Mouse (Mus musculus) embryonic facial prominence, embryonic 13.5 days (tissue): Measurements from ENCODE around the gene Wdr89. TPM values are rescaled to one million over a fixed set of nuclear protein-coding genes. Genes with fewer than 3 reads are reported as not detected.
A peak's percentile ranks its signal among the peaks of the same experiment; 100 is the strongest.
"Not testable (repeated sequence)": the region's sequence is repeated elsewhere in the genome, so short reads cannot be mapped to it uniquely, and the experiment has no call there.

Experiments
- ATAC-seq: fragments of 200-750 bp; cut with Nextera tagmentation; 2 replicates; pipeline ENCODE4 v1.8.0; 2017; ENCODE audit warnings: low read depth; ENCODE audit not compliant: insufficient number of reproducible peaks, insufficient read depth, low FRiP score, low TSS enrichment
- H3K27ac ChIP-seq: fragments of 300-500 bp; sonication (generic); 2 replicates; pipeline ENCODE4 v1.5.1; 2015; ENCODE audit warnings: moderate library complexity, mild to moderate bottlenecking, inconsistent platforms
- H3K27me3 ChIP-seq: fragments of 300-500 bp; sonication (generic); 2 replicates; pipeline ENCODE4 v1.6.1; 2015; ENCODE audit warnings: mild to moderate bottlenecking, inconsistent platforms
- H3K36me3 ChIP-seq: fragments of 300-500 bp; sonication (generic); 2 replicates; pipeline ENCODE4 v1.6.1; 2015; ENCODE audit warnings: mild to moderate bottlenecking, inconsistent platforms
- H3K4me1 ChIP-seq: fragments of 300-500 bp; sonication (generic); 2 replicates; pipeline ENCODE4 v1.6.1; 2015; ENCODE audit warnings: inconsistent platforms
- H3K4me2 ChIP-seq: fragments of 300-500 bp; sonication (generic); 2 replicates; pipeline ENCODE4 v1.6.1; 2015; ENCODE audit warnings: moderate library complexity, mild to moderate bottlenecking, inconsistent platforms
- H3K4me3 ChIP-seq: fragments of 300-500 bp; sonication (generic); 2 replicates; pipeline ENCODE4 v1.5.1; 2015; ENCODE audit warnings: mild to moderate bottlenecking, inconsistent platforms
- H3K9ac ChIP-seq: fragments of 300-500 bp; sonication (generic); 2 replicates; pipeline ENCODE4 v1.6.1; 2015; ENCODE audit warnings: mild to moderate bottlenecking, inconsistent platforms
- H3K9me3 ChIP-seq: fragments of 300-500 bp; sonication (generic); 2 replicates; pipeline ENCODE4 v1.6.1; 2016; ENCODE audit warnings: inconsistent platforms
- whole genome bisulfite sequencing: fragments of 180-500 bp; shearing (Covaris S2); methylation state at CpG from one replicate; pipeline ENCODE4 v1.1.7; 2015; ENCODE audit warnings: mixed read lengths; 5-methylcytosine and 5-hydroxymethylcytosine counted together
- polyA plus RNA-seq: library from polyadenylated mRNA; unstranded; fragments of >200 nt; fragmentation: Nextera tagmentation; extraction: Ambion mirVana; gene quantifications from 2 replicates; pipeline ENCODE4 v1.2.1, GENCODE M21; 2015

The Wdr89 gene
- polyA plus RNA-seq, 1 experiment from 2014 or later, result 13.7 TPM

DNA sequence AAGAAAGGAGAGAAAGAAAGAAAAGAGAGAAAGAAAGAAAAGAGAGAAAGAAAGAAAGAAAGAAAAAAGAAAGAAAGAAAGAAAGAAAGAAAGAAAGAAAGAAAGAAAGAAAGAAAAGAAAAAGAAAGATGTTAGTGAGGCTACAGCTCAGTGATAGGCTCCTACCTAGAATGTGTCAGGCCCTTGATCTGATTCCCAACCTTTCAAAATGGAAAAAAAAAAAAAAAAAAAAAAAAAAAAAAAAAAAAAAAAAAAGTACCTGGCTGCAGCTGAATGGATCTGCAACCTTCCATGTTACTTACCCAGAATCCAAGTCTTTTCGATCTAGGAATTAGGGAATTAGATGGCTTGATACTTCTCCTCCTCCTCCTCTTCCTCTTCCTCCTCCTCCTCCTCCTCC is 26.5 kb upstream of the Wdr89 start:
- WGBS, result 93% methylated on average over 1 of the region's 1 CpGs
- H3K27ac ChIP-seq, H3K4me2 ChIP-seq, H3K4me1 ChIP-seq, H3K4me3 ChIP-seq, H3K9me3 ChIP-seq, H3K36me3 ChIP-seq, H3K9ac ChIP-seq, H3K27me3 ChIP-seq, ATAC-seq: not testable (repeated sequence)

DNA sequence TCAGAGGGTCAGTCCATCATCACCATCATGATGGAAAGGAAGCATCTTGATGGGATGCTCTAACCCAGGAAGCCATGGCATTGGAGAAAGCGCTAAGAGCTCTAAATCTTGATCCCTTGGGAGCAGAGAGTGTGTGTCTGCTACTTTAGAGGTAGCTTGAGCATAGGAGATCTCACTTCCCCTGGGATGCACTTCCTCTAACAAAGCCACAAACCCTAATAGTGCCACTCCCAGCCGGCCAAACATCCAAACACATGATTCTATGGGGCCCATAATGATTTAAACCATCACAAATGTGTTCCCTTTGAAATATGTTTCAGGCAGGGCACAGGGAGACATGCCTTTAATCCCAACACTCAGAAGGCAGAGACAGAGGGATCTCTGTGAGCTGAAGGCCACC is 19.7 kb upstream of the Wdr89 start:
- Histone ChIP-seq H3K4me3 (no peak overlapping the region), H3K27ac (no peak overlapping the region), H3K4me2 (no peak overlapping the region), H3K9me3 (no peaks in the 10 kb centered on the region), H3K36me3 (no peaks in the 10 kb centered on the region), H3K27me3 (no peaks in the 10 kb centered on the region), H3K9ac (no peak overlapping the region), H3K4me1 (no peaks in the 10 kb centered on the region)
- 86% methylated on average over 2 of the region's 2 CpGs for WGBS
- no peak for ATAC-seq

DNA sequence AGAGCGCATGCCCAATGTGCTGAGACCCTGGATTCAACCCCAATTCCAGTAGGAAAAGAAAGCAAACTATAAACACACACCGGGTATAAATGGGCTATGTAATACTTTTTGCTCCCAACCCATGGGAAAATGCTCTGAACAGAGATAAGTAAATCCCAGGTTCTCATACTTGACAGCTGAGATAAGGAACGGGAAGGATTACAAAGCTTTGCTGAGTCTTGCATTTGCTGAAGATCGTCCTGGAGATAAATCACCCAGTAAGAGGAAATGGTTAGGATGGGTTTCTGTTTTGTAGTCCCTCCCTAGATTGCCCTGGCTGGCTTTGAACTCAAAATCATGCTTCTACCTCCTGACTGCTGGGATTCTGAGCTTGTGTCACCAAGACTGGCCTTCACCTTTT is 18.0 kb upstream of the Wdr89 start:
- Histone ChIP-seq H3K36me3 (no peaks in the 10 kb centered on the region), H3K9ac (no peak overlapping the region), H3K27me3 (no peaks in the 10 kb centered on the region), H3K27ac (no peak overlapping the region), H3K4me3 (no peak overlapping the region), H3K4me1 (no peaks in the 10 kb centered on the region), H3K9me3 (no peaks in the 10 kb centered on the region), H3K4me2 (no peak overlapping the region)
- WGBS, result 68% methylated on average over 4 of the region's 4 CpGs
- no peak for ATAC-seq

DNA sequence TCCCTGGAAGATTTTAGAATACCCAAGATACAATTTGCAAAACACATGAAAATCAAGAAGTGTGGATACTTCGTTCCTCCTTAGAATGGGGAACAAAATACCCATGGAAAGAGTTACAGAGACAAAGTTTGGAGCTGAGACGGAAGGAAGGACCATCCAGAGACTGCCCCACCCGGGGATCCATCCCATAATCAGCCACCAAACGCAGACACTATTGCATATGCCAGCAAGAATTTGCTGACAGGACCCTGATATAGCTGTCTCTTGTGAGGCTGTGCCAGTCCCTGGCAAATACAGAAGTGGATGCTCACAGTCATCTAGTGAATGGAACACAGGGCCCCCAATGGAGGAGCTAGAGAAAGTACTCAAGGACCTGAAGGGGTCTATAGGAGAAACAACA is 14.7 kb upstream of the Wdr89 start:
- not testable (repeated sequence) for H3K27ac ChIP-seq, H3K9me3 ChIP-seq, H3K9ac ChIP-seq, ATAC-seq, H3K4me1 ChIP-seq, H3K4me2 ChIP-seq, H3K36me3 ChIP-seq, H3K4me3 ChIP-seq, H3K27me3 ChIP-seq
- 80% methylated on average over 4 of the region's 4 CpGs for WGBS

DNA sequence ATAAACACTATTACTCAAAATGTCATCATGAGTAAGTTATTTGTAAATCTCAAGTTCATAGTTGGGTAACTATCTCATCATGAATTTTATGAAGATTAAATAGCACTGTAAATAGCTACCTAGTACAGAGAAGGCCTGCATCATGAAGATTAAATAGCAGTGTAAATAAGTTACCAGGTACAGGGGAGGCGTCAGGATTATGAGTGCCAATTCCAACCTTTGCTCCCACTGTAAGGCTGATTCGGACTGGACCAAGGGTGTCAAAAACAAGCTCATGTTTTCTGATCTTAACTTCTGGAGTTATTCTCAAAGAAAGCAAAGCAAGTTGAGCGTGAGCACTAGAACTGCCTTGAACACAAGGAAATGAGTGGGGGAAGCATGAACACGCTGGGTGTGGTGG is 14.3 kb upstream of the Wdr89 start:
- no peak overlapping the region for H3K4me2 ChIP-seq
- ATAC-seq, result no peak
- H3K9me3 ChIP-seq, result no peaks in the 10 kb centered on the region
- no peak overlapping the region for H3K9ac ChIP-seq
- no peaks in the 10 kb centered on the region for H3K36me3 ChIP-seq
- 90% methylated on average over 4 of the region's 4 CpGs for WGBS
- no peaks in the 10 kb centered on the region for H3K27me3 ChIP-seq
- no peak overlapping the region for H3K4me3 ChIP-seq
- no peaks in the 10 kb centered on the region for H3K4me1 ChIP-seq
- no peak overlapping the region for H3K27ac ChIP-seq

DNA sequence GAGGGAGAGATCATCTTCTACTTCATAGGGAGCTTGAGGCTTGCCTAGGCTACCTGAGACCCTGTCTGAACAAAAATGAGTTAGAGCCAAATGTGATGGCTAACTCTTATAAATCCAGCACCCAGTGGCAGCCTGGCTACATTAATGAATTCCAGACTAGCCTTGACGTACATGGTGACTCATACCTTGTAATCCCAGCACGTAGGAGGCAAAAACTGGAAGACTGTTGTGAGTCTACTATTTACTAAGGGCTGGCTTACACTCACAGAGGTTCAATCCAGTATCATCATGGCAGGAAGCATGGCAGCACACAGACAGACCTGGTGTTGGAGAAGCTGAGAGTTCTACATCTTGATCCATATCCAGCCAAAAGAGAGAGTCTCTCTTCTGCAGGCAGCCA is 13.5 kb upstream of the Wdr89 start:
- no peak for ATAC-seq
- Histone ChIP-seq H3K27ac (no peak overlapping the region), H3K27me3 (no peaks in the 10 kb centered on the region), H3K36me3 (no peaks in the 10 kb centered on the region), H3K4me2 (no peak overlapping the region), H3K9ac (no peak overlapping the region), H3K9me3 (no peaks in the 10 kb centered on the region), H3K4me3 (no peak overlapping the region), H3K4me1 (no peaks in the 10 kb centered on the region)
- WGBS, result 51% methylated on average over 2 of the region's 2 CpGs

DNA sequence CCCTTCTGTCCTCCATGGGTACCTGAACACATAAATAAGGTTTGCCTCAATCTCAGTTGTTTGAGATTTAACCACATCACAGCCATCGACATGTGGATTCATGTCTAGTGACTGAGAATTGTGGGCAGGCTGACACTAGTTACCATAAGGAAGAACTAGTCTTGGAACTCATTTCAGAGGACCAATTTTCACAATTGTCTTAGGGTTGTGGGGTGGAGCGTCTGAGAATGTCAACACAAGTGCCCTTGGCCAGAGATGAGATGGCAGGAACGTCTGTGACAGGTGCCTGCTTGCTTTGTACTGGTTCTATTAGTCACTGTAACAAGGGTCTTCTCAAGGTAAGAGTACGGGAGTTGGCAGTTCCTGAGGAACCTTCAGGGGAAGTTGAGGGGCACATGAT is 11.8 kb upstream of the Wdr89 start:
- Histone ChIP-seq H3K4me2 (no peak overlapping the region), H3K27ac (no peak overlapping the region), H3K9me3 (no peaks in the 10 kb centered on the region), H3K9ac (no peak overlapping the region), H3K4me3 (no peak overlapping the region), H3K36me3 (no peaks in the 10 kb centered on the region), H3K27me3 (no peaks in the 10 kb centered on the region), H3K4me1 (no peaks in the 10 kb centered on the region)
- no peak for ATAC-seq
- 79% methylated on average over 4 of the region's 4 CpGs for WGBS

DNA sequence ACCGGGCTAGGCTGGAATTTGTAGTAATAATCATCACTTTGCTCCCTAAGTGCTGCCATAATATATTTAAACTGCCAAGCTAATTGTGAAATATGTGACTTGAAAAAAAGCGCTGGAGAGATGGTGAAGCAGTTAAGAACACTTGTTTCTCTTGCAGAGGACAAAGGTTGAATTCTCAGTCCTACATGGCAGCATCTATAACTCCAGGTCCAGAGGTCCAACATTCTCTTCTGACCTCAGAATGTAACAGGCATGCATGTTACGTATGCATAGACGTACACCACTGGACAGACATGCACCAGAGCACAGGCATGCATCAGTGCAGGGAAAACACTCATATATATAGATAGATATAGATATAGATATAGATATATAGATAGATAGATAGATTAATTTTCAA is 9.1 kb upstream of the Wdr89 start:
- Histone ChIP-seq H3K4me1 (no peaks in the 10 kb centered on the region), H3K4me3 (no peak overlapping the region), H3K9me3 (no peaks in the 10 kb centered on the region), H3K9ac (no peak overlapping the region), H3K4me2 (no peak overlapping the region), H3K36me3 (no peaks in the 10 kb centered on the region), H3K27ac (no peak overlapping the region), H3K27me3 (no peaks in the 10 kb centered on the region)
- WGBS, result 91% methylated on average over 4 of the region's 4 CpGs
- no peak for ATAC-seq

DNA sequence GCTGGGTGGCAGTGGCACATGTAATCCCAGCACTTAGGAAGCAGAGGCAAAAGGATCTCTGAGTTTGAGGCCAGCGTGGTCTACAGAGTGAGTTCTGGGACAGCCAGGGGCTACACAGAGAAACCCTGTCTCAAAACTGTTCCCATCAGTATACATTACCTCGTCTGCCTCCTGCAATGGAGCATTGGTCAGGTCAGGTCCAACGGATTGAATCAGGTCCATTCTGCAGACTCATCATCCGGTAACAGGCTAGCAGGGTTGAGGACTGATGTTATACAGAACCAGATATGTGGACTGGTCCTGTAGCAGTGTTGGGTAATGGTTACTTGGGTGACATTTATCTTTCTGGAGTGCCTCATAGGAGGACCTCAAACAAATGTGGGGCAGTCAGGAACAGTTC is 3.3 kb upstream of the Wdr89 start:
- peaks cover 14% of the 10 kb centered on the region for H3K4me1 ChIP-seq
- no peak overlapping the region for H3K27ac ChIP-seq
- WGBS, result 95% methylated on average over 4 of the region's 4 CpGs
- no peaks in the 10 kb centered on the region for H3K9me3 ChIP-seq
- H3K4me3 ChIP-seq, result no peak overlapping the region
- H3K36me3 ChIP-seq, result no peaks in the 10 kb centered on the region
- no peak overlapping the region for H3K4me2 ChIP-seq
- no peak overlapping the region for H3K9ac ChIP-seq
- ATAC-seq, result no peak
- H3K27me3 ChIP-seq, result no peaks in the 10 kb centered on the region

DNA sequence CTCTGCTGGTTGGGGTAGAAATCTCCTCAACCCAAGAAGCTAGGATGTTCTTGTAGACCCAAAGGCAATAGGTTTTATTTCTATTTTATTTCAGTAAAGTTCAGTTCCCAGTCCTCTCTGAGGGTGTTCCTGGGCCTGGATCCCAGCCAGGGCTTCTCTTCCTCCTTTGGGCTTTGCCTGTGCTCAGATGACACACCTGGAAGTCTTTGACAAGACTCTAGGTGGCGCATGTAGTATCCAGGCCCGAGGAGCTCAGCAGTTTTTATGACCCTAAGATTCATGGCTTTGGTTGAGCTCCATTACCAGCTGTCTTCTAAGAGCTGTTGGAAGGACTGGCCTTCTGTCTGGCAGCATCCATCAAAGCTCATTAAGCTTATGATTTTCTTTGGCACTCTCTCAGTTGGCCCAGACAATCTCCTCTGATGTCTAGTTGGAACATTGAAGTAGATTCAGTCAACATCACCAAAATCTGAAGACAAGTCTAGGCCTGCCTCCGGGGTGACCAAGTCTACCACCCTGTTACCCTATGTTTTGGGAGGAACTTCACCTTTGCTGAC is 2.5 kb upstream of the Wdr89 start:
- H3K9me3 ChIP-seq, result no peaks in the 10 kb centered on the region
- ATAC-seq, result no peak
- H3K27me3 ChIP-seq, result no peaks in the 10 kb centered on the region
- no peaks in the 10 kb centered on the region for H3K36me3 ChIP-seq
- 78% methylated on average over 3 of the region's 3 CpGs for WGBS
- peaks cover 14% of the 10 kb centered on the region for H3K4me1 ChIP-seq
- H3K9ac ChIP-seq, result no peak overlapping the region
- no peak overlapping the region for H3K4me2 ChIP-seq
- no peak overlapping the region for H3K4me3 ChIP-seq
- no peak overlapping the region for H3K27ac ChIP-seq

DNA sequence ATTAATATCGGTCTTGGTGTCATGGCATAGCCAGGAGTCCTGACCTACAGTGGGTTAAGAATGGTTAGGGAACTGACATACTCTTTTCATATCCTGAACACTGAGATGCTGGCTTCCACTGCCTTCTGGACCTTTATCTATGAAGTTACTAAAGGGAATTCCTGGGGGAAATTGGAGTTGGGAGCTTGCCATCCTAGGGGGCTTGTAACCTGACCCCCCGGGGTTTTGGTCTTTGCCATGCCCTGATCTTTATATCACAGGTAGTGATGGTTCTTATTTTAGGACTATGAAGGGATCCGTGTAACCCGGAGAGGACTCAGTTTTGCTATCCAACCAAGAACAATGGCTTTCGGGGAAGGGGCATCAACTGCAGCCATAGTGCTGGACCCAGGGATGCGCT is 1.3 kb upstream of the Wdr89 start:
- peaks cover 14% of the 10 kb centered on the region for H3K4me1 ChIP-seq
- H3K4me3 ChIP-seq, result peak overlapping the region; percentile 66
- WGBS, result 89% methylated on average over 6 of the region's 6 CpGs
- H3K27me3 ChIP-seq, result no peaks in the 10 kb centered on the region
- peak overlapping the region; percentile 73; the same call in 1 of the 2 replicates for H3K9ac ChIP-seq
- no peak overlapping the region for H3K27ac ChIP-seq
- ATAC-seq, result no peak
- H3K4me2 ChIP-seq, result peak overlapping the region; percentile 74
- no peaks in the 10 kb centered on the region for H3K36me3 ChIP-seq
- H3K9me3 ChIP-seq, result no peaks in the 10 kb centered on the region

GRCm38 (mm10) chr12:75668916-75669257 is 450 bp downstream of the Wdr89 start:
- Histone ChIP-seq H3K4me3 (peak overlapping the region; percentile 66), H3K27me3 (no peaks in the 10 kb centered on the region), H3K27ac (peak overlapping the region; percentile 86), H3K36me3 (no peaks in the 10 kb centered on the region), H3K9me3 (no peaks in the 10 kb centered on the region), H3K4me1 (peaks cover 14% of the 10 kb centered on the region), H3K4me2 (peak overlapping the region; percentile 80), H3K9ac (peak overlapping the region; percentile 80)
- ATAC-seq, result peak; percentile 8; the same call in 1 of the 2 replicates
- under 1% methylated on average over 9 of the region's 9 CpGs for WGBS

DNA sequence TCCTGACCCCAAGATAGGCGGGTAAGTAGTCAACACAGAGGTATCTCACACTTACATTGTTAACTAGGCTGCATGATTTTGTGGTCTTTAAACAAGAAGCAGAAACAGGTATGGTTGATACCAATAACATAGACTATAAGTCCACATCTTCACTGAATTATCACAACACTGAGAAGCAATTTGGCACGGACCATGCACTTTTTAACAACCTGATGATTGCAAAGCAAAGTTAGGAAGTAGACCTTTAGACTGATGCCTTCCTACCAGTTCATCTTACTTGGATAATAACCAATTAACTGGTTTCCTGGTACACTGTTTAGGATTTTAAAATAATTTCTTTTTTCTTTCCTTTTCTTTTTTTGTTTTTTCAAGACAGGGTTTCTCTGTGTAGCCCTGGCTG is 1.1 kb downstream of the Wdr89 start:
- no peak overlapping the region for H3K4me3 ChIP-seq
- no peaks in the 10 kb centered on the region for H3K27me3 ChIP-seq
- H3K9ac ChIP-seq, result no peak overlapping the region
- 89% methylated on average over 2 of the region's 2 CpGs for whole genome bisulfite sequencing
- H3K27ac ChIP-seq, result no peak overlapping the region
- no peaks in the 10 kb centered on the region for H3K9me3 ChIP-seq
- peak overlapping the region; percentile 80 for H3K4me2 ChIP-seq
- peaks cover 14% of the 10 kb centered on the region for H3K4me1 ChIP-seq
- no peak for ATAC-seq
- H3K36me3 ChIP-seq, result no peaks in the 10 kb centered on the region
